Mouse (Mus musculus): ENCODE data around the gene Omp.

GRCm38 (mm10) chr7:98119179-98119960, 25.9 kb downstream of the Omp start, which contains the start of gene Myo7a:
- TF ChIP-seq CTCF (IDR thresholded peaks at IDR 0.05; ENCODE audit: low read depth, low read length): no peak
- no peak for TF ChIP-seq POLR2A (IDR thresholded peaks at IDR 0.05; ENCODE audit: extremely low read depth, insufficient read depth, low read length)
